Mouse (Mus musculus) adrenal gland, postnatal 0 days (tissue): ENCODE data around the gene Ffar1. TPM values are rescaled to one million over a fixed set of nuclear protein-coding genes. Genes with fewer than 3 reads are reported as not detected.

Source experiments
- polyA plus RNA-seq: library from polyadenylated mRNA; unstranded; fragments of >200 nt; fragmentation: Nextera tagmentation; extraction: Ambion mirVana; gene quantifications from 2 replicates; pipeline ENCODE4 v1.2.1, GENCODE M21; 2015

Gene Ffar1
- not detected in 2 replicates for polyA plus RNA-seq

DNA sequence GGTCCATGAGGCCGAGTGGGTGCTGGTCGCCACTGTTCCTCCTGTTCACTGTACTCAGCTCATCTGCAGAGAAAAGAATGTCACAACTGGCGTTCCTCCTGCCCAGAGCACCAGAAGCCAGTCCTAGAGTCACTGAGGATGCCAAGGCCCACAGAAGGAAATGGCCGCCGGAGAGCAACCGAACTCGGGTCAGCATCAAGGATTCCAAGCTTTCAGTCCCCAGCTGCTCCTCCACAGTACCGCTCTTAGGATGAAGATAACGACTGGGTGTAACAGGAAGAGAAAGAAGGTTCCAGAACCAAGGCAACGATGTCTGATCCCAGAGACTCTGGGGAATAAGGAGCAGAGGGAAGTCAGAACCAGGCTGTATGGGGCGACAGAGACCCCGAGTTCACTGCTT, at the start of gene Ffar1:
TSS of gene Ffar1 (minus strand) at position 101 of the 400 bp plus-strand sequence.

DNA sequence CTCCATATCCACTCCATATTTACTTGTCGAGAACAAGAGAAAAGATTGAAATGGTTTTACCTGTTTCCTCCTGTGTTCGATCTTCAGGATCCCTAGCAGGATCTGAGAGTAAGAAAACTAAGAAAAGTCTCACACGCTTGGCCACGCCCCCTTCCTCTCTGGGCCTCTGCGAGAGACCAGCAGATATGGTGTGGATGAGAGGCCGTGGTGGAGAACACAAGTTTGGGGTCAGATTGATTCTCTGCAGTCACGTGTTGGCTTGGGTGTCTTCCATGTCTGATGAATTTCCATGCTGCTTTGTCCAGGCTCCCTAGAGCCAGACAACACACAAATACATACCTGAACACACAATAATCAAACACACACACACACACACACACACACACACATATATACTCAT, 18.8 kb upstream of the Ffar1 start, which contains the start of gene Cd22:
TSS of gene Cd22 (minus strand) at position 167 of the 400 bp plus-strand sequence.

DNA sequence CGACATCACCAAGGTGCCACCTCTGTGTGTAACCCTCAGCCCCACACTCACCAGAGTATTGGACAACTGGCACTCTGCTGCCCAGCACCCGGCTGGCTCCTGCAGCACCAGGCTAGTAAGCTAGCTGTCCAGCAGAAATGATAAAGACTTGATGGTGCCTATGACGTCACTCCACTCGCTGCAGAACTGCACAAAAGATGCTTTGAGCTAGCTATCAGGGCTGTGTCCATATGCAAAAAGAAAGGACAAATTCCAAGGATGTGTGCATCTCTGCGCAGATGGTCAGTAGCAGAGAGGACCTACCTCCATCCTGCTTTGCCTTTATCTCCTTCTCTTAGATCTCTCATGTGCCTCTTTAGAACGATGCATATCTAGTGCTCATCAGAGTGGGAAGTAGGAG, 5.3 kb downstream of the Ffar1 start, which contains the start of gene Ffar3:
TSS of gene Ffar3 (minus strand) at position 101 of the 400 bp plus-strand sequence.

DNA sequence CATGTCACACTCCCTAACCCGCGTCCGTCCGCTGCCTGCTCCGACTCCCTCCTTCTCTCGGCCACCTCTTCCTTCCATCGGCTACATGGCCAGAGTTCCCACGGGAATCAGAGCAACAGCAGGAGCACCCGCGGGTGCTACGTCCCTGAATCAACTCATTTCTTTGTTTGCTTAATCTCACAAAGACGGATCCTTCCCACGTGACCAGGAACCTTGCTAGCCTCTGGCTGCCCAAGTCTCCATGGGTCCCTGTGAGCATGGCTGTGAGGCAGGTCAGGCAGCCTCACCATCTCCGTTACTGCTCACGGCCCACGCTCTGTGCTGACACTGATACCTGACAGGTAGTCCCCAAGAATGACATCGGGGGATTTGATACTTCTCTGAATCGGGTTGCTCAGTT, 37.7 kb downstream of the Ffar1 start, which contains the start of gene Ffar2:
TSS of gene Ffar2 (minus strand) at position 101 of the 400 bp plus-strand sequence.

Other genes with a start within 250 kb of the Ffar1 start
- 0.55 and 0.79 TPM in 2 replicates for gene Upk1a, start 248.7 kb downstream of the Ffar1 start, polyA plus RNA-seq
- 1,273 and 1,293 TPM in 2 replicates for gene Cox6b1, start 235.4 kb downstream of the Ffar1 start, polyA plus RNA-seq
- gene Etv2, start 225.7 kb downstream of the Ffar1 start, polyA plus RNA-seq = not detected in 2 replicates
- 83.9 and 102 TPM in 2 replicates for gene Rbm42, start 211.2 kb downstream of the Ffar1 start, polyA plus RNA-seq
- gene Haus5, start 196.6 kb downstream of the Ffar1 start, polyA plus RNA-seq = 14.3 and 19.0 TPM in 2 replicates
- not detected in 2 replicates for gene Pmis2, start 190.0 kb downstream of the Ffar1 start, polyA plus RNA-seq
- gene 2200002J24Rik, start 162.6 kb downstream of the Ffar1 start, polyA plus RNA-seq = 10.8 and 14.4 TPM in 2 replicates
- 2.5 and 2.7 TPM in 2 replicates for gene Atp4a, start 149.4 kb downstream of the Ffar1 start, polyA plus RNA-seq
- 231 and 307 TPM in 2 replicates for gene Tmem147, start 132.0 kb downstream of the Ffar1 start, polyA plus RNA-seq
- gene Gapdhs, start 117.9 kb downstream of the Ffar1 start, polyA plus RNA-seq = 0.11 and 0.35 TPM in 2 replicates
- gene Sbsn, start 110.1 kb downstream of the Ffar1 start, polyA plus RNA-seq = 16.2 and 29.7 TPM in 2 replicates
- gene Dmkn, start 97.8 kb downstream of the Ffar1 start, polyA plus RNA-seq = 49.0 and 57.0 TPM in 2 replicates
- 32.6 and 84.5 TPM in 2 replicates for gene Krtdap, start 73.7 kb downstream of the Ffar1 start, polyA plus RNA-seq
- 0.25 and 0.35 TPM in 2 replicates for gene Ffar2, start 37.8 kb downstream of the Ffar1 start, polyA plus RNA-seq
- gene Ffar3, start 5.4 kb downstream of the Ffar1 start, polyA plus RNA-seq = 2.1 and 5.5 TPM in 2 replicates
- gene Cd22, start 18.8 kb upstream of the Ffar1 start, polyA plus RNA-seq = 0.36 and 0.40 TPM in 2 replicates
- gene Mag, start 53.3 kb upstream of the Ffar1 start, polyA plus RNA-seq = 0.27 and 0.55 TPM in 2 replicates
- 0.50 TPM in 1 of 2 replicates, not detected in the other for gene Hamp2, start 63.1 kb upstream of the Ffar1 start, polyA plus RNA-seq
- gene Hamp, start 82.5 kb upstream of the Ffar1 start, polyA plus RNA-seq = 2.9 and 4.7 TPM in 2 replicates
- 17.0 and 22.5 TPM in 2 replicates for gene Usf2, start 95.2 kb upstream of the Ffar1 start, polyA plus RNA-seq
- 6.0 and 8.3 TPM in 2 replicates for gene Lsr, start 111.9 kb upstream of the Ffar1 start, polyA plus RNA-seq
- 0.61 and 0.90 TPM in 2 replicates for gene Fam187b, start 112.2 kb upstream of the Ffar1 start, polyA plus RNA-seq
- gene Fxyd5, start 180.9 kb upstream of the Ffar1 start, polyA plus RNA-seq = 52.9 and 58.4 TPM in 2 replicates
- gene Fxyd7, start 189.9 kb upstream of the Ffar1 start, polyA plus RNA-seq = 13.9 and 77.9 TPM in 2 replicates
- 225 and 390 TPM in 2 replicates for gene Fxyd1, start 195.6 kb upstream of the Ffar1 start, polyA plus RNA-seq
- 1.5 and 2.2 TPM in 2 replicates for gene Lgi4, start 197.8 kb upstream of the Ffar1 start, polyA plus RNA-seq
- 3.7 and 9.1 TPM in 2 replicates for gene Fxyd3, start 215.1 kb upstream of the Ffar1 start, polyA plus RNA-seq